In genomic region chr11:51703379-51703998, GRCm38 (mm10) we compare ENCODE assay signal across 8 mouse cellular contexts. TPM values are rescaled to one million over a fixed set of nuclear protein-coding genes. Genes with fewer than 3 reads are reported as not detected.
DNase-seq lines count a peak whose midpoint lies in the region; ATAC-seq lines count a peak whose summit lies in the region.

No protein-coding gene starts in this region.

- no peak overlapping the region for H3K4me2 ChIP-seq in midbrain, embryonic 11.5 days
- H3K4me2 ChIP-seq in midbrain, embryonic 16.5 days (ENCODE audit: low read length), result no peak overlapping the region
- H3K4me2 ChIP-seq in embryonic facial prominence, embryonic 11.5 days (ENCODE audit: low read depth, low read length), result no peak overlapping the region

- no peaks in the 10 kb centered on the region for H3K27me3 ChIP-seq in midbrain, embryonic 11.5 days (ENCODE audit: control insufficient read depth, insufficient read depth, low read length)
- no peaks in the 10 kb centered on the region for H3K27me3 ChIP-seq in midbrain, embryonic 16.5 days (ENCODE audit: control insufficient read depth, insufficient read depth, low read depth, low read length)
- H3K27me3 ChIP-seq in embryonic facial prominence, embryonic 11.5 days (ENCODE audit: control insufficient read depth, insufficient read depth, low read length), result no peaks in the 10 kb centered on the region

- DNase-seq in cerebellum, postnatal 10 days, result peak; percentile 21 to 50
- no peak for DNase-seq in cerebellum, adult 18-20 months
- DNase-seq in midbrain, embryonic 11.5 days (ENCODE audit: low spot score, missing footprints), result peak; percentile 95
- DNase-seq in embryonic facial prominence, embryonic 11.5 days (ENCODE audit: low spot score), result peak; percentile 47
- DNase-seq in natural killer cell, adult 2 months (ENCODE audit: low spot score in 2 of 2), result peak; percentile 27 to 56
- DNase-seq in ovary, postnatal 36 days (ENCODE audit: low spot score), result no peak
- DNase-seq in layer of hippocampus, adult 11-12 months (ENCODE audit: low spot score), result no peak

- no peak overlapping the region for H3K4me3 ChIP-seq in midbrain, embryonic 11.5 days (ENCODE audit: low read depth, low read length)
- no peak overlapping the region for H3K4me3 ChIP-seq in midbrain, embryonic 16.5 days (ENCODE audit: low read depth, low read length)
- no peak overlapping the region for H3K4me3 ChIP-seq in embryonic facial prominence, embryonic 11.5 days (ENCODE audit: low read depth, low read length)

- H3K36me3 ChIP-seq in midbrain, embryonic 11.5 days (ENCODE audit: control insufficient read depth, insufficient read depth, low read length), result peaks cover 10% of the 10 kb centered on the region; the same call in 1 of the 2 replicates
- peaks cover 40% of the 10 kb centered on the region for H3K36me3 ChIP-seq in midbrain, embryonic 16.5 days (ENCODE audit: control insufficient read depth, insufficient read depth, low read length)
- H3K36me3 ChIP-seq in embryonic facial prominence, embryonic 11.5 days (replicated peaks; ENCODE audit: control insufficient read depth, insufficient read depth, low read depth, low read length), result peaks cover 11% of the 10 kb centered on the region

- H3K27ac ChIP-seq in midbrain, embryonic 11.5 days (ENCODE audit: low read depth, low read length), result no peak overlapping the region
- no peak overlapping the region for H3K27ac ChIP-seq in midbrain, embryonic 16.5 days (ENCODE audit: low read length)
- H3K27ac ChIP-seq in embryonic facial prominence, embryonic 11.5 days (replicated peaks; ENCODE audit: low read depth, low read length), result no peak overlapping the region

- no peak for ATAC-seq in midbrain, embryonic 11.5 days (ENCODE audit: low FRiP score)
- ATAC-seq in midbrain, embryonic 16.5 days, result no peak
- no peak for ATAC-seq in embryonic facial prominence, embryonic 11.5 days (replicated peaks; ENCODE audit: insufficient number of reproducible peaks, low FRiP score, low TSS enrichment, low read depth)

- H3K4me1 ChIP-seq in midbrain, embryonic 11.5 days (ENCODE audit: control insufficient read depth, insufficient read depth, low read length), result no peaks in the 10 kb centered on the region
- no peaks in the 10 kb centered on the region for H3K4me1 ChIP-seq in midbrain, embryonic 16.5 days (ENCODE audit: control insufficient read depth, insufficient read depth, low read length)
- H3K4me1 ChIP-seq in embryonic facial prominence, embryonic 11.5 days (ENCODE audit: control insufficient read depth, insufficient read depth, low read length), result no peaks in the 10 kb centered on the region; the same call in 1 of the 2 replicates

- no peak overlapping the region for H3K9ac ChIP-seq in midbrain, embryonic 11.5 days (ENCODE audit: low read length)
- no peak overlapping the region for H3K9ac ChIP-seq in midbrain, embryonic 16.5 days (ENCODE audit: low read depth, low read length)
- no peak overlapping the region for H3K9ac ChIP-seq in embryonic facial prominence, embryonic 11.5 days (replicated peaks; ENCODE audit: low read length)

- H3K9me3 ChIP-seq in midbrain, embryonic 11.5 days (ENCODE audit: control insufficient read depth, low read length), result no peaks in the 10 kb centered on the region
- no peaks in the 10 kb centered on the region for H3K9me3 ChIP-seq in midbrain, embryonic 16.5 days (replicated peaks; ENCODE audit: control insufficient read depth, low read length, poor library complexity, severe bottlenecking)
- no peaks in the 10 kb centered on the region for H3K9me3 ChIP-seq in embryonic facial prominence, embryonic 11.5 days (replicated peaks; ENCODE audit: control insufficient read depth, low read length)

- 60% methylated on average over 10 of the region's 10 CpGs for WGBS in midbrain, embryonic 11.5 days
- WGBS in midbrain, embryonic 16.5 days, result 69% methylated on average over 10 of the region's 10 CpGs
- 66% methylated on average over 10 of the region's 10 CpGs for WGBS in embryonic facial prominence, embryonic 11.5 days

RNA-seq across cellular contexts. Expression of gene 0610009B22Rik, which starts 14.8 kb away (rescaled TPM):
- 98.9 and 103 TPM in 2 replicates for polyA plus RNA-seq in midbrain, embryonic 11.5 days (2014; fragmentation: Nextera tagmentation; extraction: Ambion mirVana)
- 91.5 and 106 TPM in 2 replicates for polyA plus RNA-seq in midbrain, embryonic 16.5 days (2015; fragmentation: Nextera tagmentation; extraction: Ambion mirVana)
- 100 and 107 TPM in 2 replicates for polyA plus RNA-seq in embryonic facial prominence, embryonic 11.5 days (2014; fragmentation: Nextera tagmentation; extraction: Ambion mirVana)

RNA-seq across cellular contexts. Expression of gene D930048N14Rik, which starts 52.7 kb away (rescaled TPM):
- polyA plus RNA-seq in midbrain, embryonic 11.5 days (2014; fragmentation: Nextera tagmentation; extraction: Ambion mirVana), result 0.18 and 0.52 TPM in 2 replicates
- polyA plus RNA-seq in midbrain, embryonic 16.5 days (2015; fragmentation: Nextera tagmentation; extraction: Ambion mirVana), result 1.2 TPM in 2 replicates
- 0.88 and 1.1 TPM in 2 replicates for polyA plus RNA-seq in embryonic facial prominence, embryonic 11.5 days (2014; fragmentation: Nextera tagmentation; extraction: Ambion mirVana)

RNA-seq across cellular contexts. Expression of gene N4bp3, which starts 52.8 kb away (rescaled TPM):
- 6.3 and 9.2 TPM in 2 replicates for polyA plus RNA-seq in midbrain, embryonic 11.5 days (2014; fragmentation: Nextera tagmentation; extraction: Ambion mirVana)
- 19.6 and 22.3 TPM in 2 replicates for polyA plus RNA-seq in midbrain, embryonic 16.5 days (2015; fragmentation: Nextera tagmentation; extraction: Ambion mirVana)
- 7.4 and 10.2 TPM in 2 replicates for polyA plus RNA-seq in embryonic facial prominence, embryonic 11.5 days (2014; fragmentation: Nextera tagmentation; extraction: Ambion mirVana)

RNA-seq across cellular contexts. Expression of gene Sec24a, which starts 59.9 kb away (rescaled TPM):
- polyA plus RNA-seq in midbrain, embryonic 11.5 days (2014; fragmentation: Nextera tagmentation; extraction: Ambion mirVana), result 13.0 and 14.5 TPM in 2 replicates
- polyA plus RNA-seq in midbrain, embryonic 16.5 days (2015; fragmentation: Nextera tagmentation; extraction: Ambion mirVana), result 15.2 and 16.5 TPM in 2 replicates
- 10.5 and 11.5 TPM in 2 replicates for polyA plus RNA-seq in embryonic facial prominence, embryonic 11.5 days (2014; fragmentation: Nextera tagmentation; extraction: Ambion mirVana)

RNA-seq across cellular contexts. Expression of gene Sar1b, which starts 60.0 kb away (rescaled TPM):
- 128 and 141 TPM in 2 replicates for polyA plus RNA-seq in midbrain, embryonic 11.5 days (2014; fragmentation: Nextera tagmentation; extraction: Ambion mirVana)
- 184 and 206 TPM in 2 replicates for polyA plus RNA-seq in midbrain, embryonic 16.5 days (2015; fragmentation: Nextera tagmentation; extraction: Ambion mirVana)
- 104 and 108 TPM in 2 replicates for polyA plus RNA-seq in embryonic facial prominence, embryonic 11.5 days (2014; fragmentation: Nextera tagmentation; extraction: Ambion mirVana)

Comparison
In these comparisons a context has a peak if more than half of its experiments do, and no peak if none do; other contexts are left out.
1. DNase-seq: peak in cerebellum, postnatal 10 days (2 of 2), midbrain, embryonic 11.5 days (single experiment), embryonic facial prominence, embryonic 11.5 days (single experiment) and natural killer cell, adult 2 months (2 of 2); none in cerebellum, adult 18-20 months (0 of 2), ovary, postnatal 36 days (single experiment) and layer of hippocampus, adult 11-12 months (single experiment).